Mouse (Mus musculus) left cerebral cortex, adult 2 months (tissue): ENCODE results near the gene Clec16a. TPM values are rescaled to one million over a fixed set of nuclear protein-coding genes. Genes with fewer than 3 reads are reported as not detected.

ENCODE experiments used
- DNase-seq, 2 experiments: peaks; one replicate each; pipeline ENCODE4 v3.0.0; 2021 to 2022; ENCODE audit warnings: low spot score in 2 of 2, mixed read lengths in 1 of 2; ENCODE audit errors: extremely low spot score in 1 of 2
- H3K27ac ChIP-seq: fragments of 200-600 bp; 2 replicates; pipeline ENCODE4 v1.8.1; 2022
- H3K4me3 ChIP-seq: fragments of 200-600 bp; 2 replicates; pipeline ENCODE4 v1.8.1; 2022
- CTCF ChIP-seq: fragments of 200-600 bp; IDR thresholded peaks from 2 replicates; pipeline ENCODE4 v1.8.1; 2022; ENCODE audit warnings: antibody characterized with exemption, mild to moderate bottlenecking, moderate library complexity
- intact Hi-C: fragments of 180-260 bp; cut with DNase I; formaldehyde crosslinking; loops from one replicate; pipeline ENCODE4 v1.15.1; 2025
- long read RNA-seq, 2 experiments: library from polyadenylated mRNA; stranded (forward); transcript quantifications; one replicate each; pipeline ENCODE4 v2.0.0; 2021; ENCODE audit warnings: borderline mapping rate in 2 of 2
- total RNA-seq, 2 experiments: library from RNA; stranded (reverse); gene quantifications; 2 replicates each; pipeline ENCODE4 v1.2.3; 2021

Gene Clec16a
- total RNA-seq, result 100 to 1,000 TPM; 105 to 106 TPM
- long read RNA-seq, experiment 1, partial matches to known transcripts, result 15 of 67 reads
- long read RNA-seq, experiment 1, other reads (novel, unspliced or antisense), result 52 of 67 reads
- long read RNA-seq, experiment 2, partial matches to known transcripts, result 16 of 56 reads
- long read RNA-seq, experiment 2, other reads (novel, unspliced or antisense), result 40 of 56 reads

GRCm38 (mm10) chr16:10544995-10545622, at the start of gene Clec16a:
Clec16a (plus strand) TSS chr16:10545339.
- Histone ChIP-seq H3K4me3 (peak within 1 kb of the TSS; percentile 91), H3K27ac (peak within 1 kb of the TSS; percentile 87)
- intact Hi-C loops, result no loop called here
- peak; percentile 96 for DNase-seq
- no peak for TF ChIP-seq CTCF

GRCm38 (mm10) chr16:10495824-10496298, 49.3 kb upstream of the Clec16a start:
- no peak for DNase-seq
- Histone ChIP-seq H3K4me3 (no peak overlapping the region), H3K27ac (no peak overlapping the region)
- intact Hi-C loops, result no loop called here
- no peak for TF ChIP-seq CTCF

- no peak for TF ChIP-seq CTCF
- intact Hi-C loops, result no loop called here
- Histone ChIP-seq H3K4me3 (no peak overlapping the region), H3K27ac (no peak overlapping the region)
- no peak for DNase-seq
Measured at GRCm38 (mm10) chr16:10498096-10498602, 47.0 kb upstream of the Clec16a start.

GRCm38 (mm10) chr16:10499122-10499521, 46.0 kb upstream of the Clec16a start:
- no peak for TF ChIP-seq CTCF
- intact Hi-C loops, result no loop called here
- Histone ChIP-seq H3K4me3 (no peak overlapping the region), H3K27ac (no peak overlapping the region)
- no peak for DNase-seq

GRCm38 (mm10) chr16:10501865-10502264, 43.3 kb upstream of the Clec16a start:
- no peak for DNase-seq
- Histone ChIP-seq H3K27ac (no peak overlapping the region), H3K4me3 (no peak overlapping the region)
- TF ChIP-seq CTCF, result no peak
- intact Hi-C loops, result no loop called here

- intact Hi-C loops, result no loop called here
- TF ChIP-seq CTCF, result no peak
- no peak for DNase-seq
- H3K27ac ChIP-seq, result no peak overlapping the region
- no peak overlapping the region for H3K4me3 ChIP-seq
Measured at GRCm38 (mm10) chr16:10503058-10503457, 42.1 kb upstream of the Clec16a start.

- H3K4me3 ChIP-seq, result no peak overlapping the region
- no peak for TF ChIP-seq CTCF
- intact Hi-C loops, result no loop called here
- no peak for DNase-seq
- no peak overlapping the region for H3K27ac ChIP-seq
Measured at GRCm38 (mm10) chr16:10507445-10507844, 37.7 kb upstream of the Clec16a start.

- no peak for TF ChIP-seq CTCF
- intact Hi-C loops, result no loop called here
- Histone ChIP-seq H3K27ac (no peak overlapping the region), H3K4me3 (no peak overlapping the region)
- no peak for DNase-seq
Measured at GRCm38 (mm10) chr16:10508691-10509090, 36.4 kb upstream of the Clec16a start.

- Histone ChIP-seq H3K27ac (no peak overlapping the region), H3K4me3 (no peak overlapping the region)
- intact Hi-C loops, result no loop called here
- no peak for DNase-seq
- no peak for TF ChIP-seq CTCF
Measured at GRCm38 (mm10) chr16:10510477-10511133, 34.5 kb upstream of the Clec16a start.

- DNase-seq, result no peak
- TF ChIP-seq CTCF, result no peak
- Histone ChIP-seq H3K4me3 (no peak overlapping the region), H3K27ac (no peak overlapping the region)
- intact Hi-C loops, result no loop called here
Measured at GRCm38 (mm10) chr16:10511134-10511520, 34.0 kb upstream of the Clec16a start.

GRCm38 (mm10) chr16:10515953-10516572, 29.1 kb upstream of the Clec16a start:
- H3K27ac ChIP-seq, result no peak overlapping the region
- intact Hi-C loops, result no loop called here
- no peak overlapping the region for H3K4me3 ChIP-seq
- TF ChIP-seq CTCF, result no peak
- DNase-seq, result no peak

GRCm38 (mm10) chr16:10518030-10518429, 27.1 kb upstream of the Clec16a start:
- intact Hi-C loops, result no loop called here
- Histone ChIP-seq H3K4me3 (no peak overlapping the region), H3K27ac (no peak overlapping the region)
- TF ChIP-seq CTCF, result no peak; the same call in 1 of the 2 replicates
- DNase-seq, result no peak
